Mouse (Mus musculus) layer of hippocampus, postnatal 36 days (tissue): ENCODE results near the gene Pcp4. TPM values are rescaled to one million over a fixed set of nuclear protein-coding genes. Genes with fewer than 3 reads are reported as not detected.

Experiments used
- total RNA-seq, 2 experiments: library from RNA; stranded (reverse); gene quantifications; 2 replicates each; pipeline ENCODE4 v1.2.3; 2021

The Pcp4 gene
- total RNA-seq, 2 experiments from 2014 or later, result 289 to 293 TPM

Other genes starting within 250 kb of the Pcp4 start
- 10 to 100 TPM; 48.7 to 57.1 TPM for gene B3galt5, start 231.8 kb upstream of the Pcp4 start, total RNA-seq
- not detected for gene Itgb2l, start 24.0 kb upstream of the Pcp4 start, total RNA-seq